Mouse (Mus musculus) myocyte (in vitro differentiated cells): ENCODE measurements around the gene Mrgbp. TPM values are rescaled to one million over a fixed set of nuclear protein-coding genes. Genes with fewer than 3 reads are reported as not detected.

ENCODE experiments used
- H3K27me3 ChIP-seq: one replicate; pipeline ENCODE4 v1.6.1; 2011; ENCODE audit not compliant: control insufficient read depth, insufficient read depth, insufficient read length
- H3K36me3 ChIP-seq: one replicate; pipeline ENCODE4 v1.6.1; 2011; ENCODE audit not compliant: control insufficient read depth, insufficient read depth
- H3K4me2 ChIP-seq: one replicate; pipeline ENCODE4 v1.6.1; 2011; ENCODE audit warnings: low read depth, control low read depth
- H3K4me3 ChIP-seq: one replicate; pipeline ENCODE4 v1.5.1; 2011; ENCODE audit warnings: mild to moderate bottlenecking, control low read depth, moderate library complexity
- H3K79me2 ChIP-seq: one replicate; pipeline ENCODE4 v1.6.1; 2011; ENCODE audit not compliant: control insufficient read depth, insufficient read depth
- H3ac ChIP-seq: one replicate; pipeline ENCODE4 v1.6.1; 2011; ENCODE audit not compliant: control insufficient read depth, insufficient read length
- CEBPB ChIP-seq: IDR thresholded peaks from 2 replicates; pipeline ENCODE4 v1.6.1; 2011; ENCODE audit warnings: mild to moderate bottlenecking, moderate library complexity; ENCODE audit not compliant: poor library complexity, insufficient read depth, severe bottlenecking
- E2F4 ChIP-seq: IDR thresholded peaks from one replicate; pipeline ENCODE4 v1.6.1; 2011; ENCODE audit warnings: mild to moderate bottlenecking, control low read depth, moderate library complexity; ENCODE audit not compliant: insufficient read depth
- MAX ChIP-seq: IDR thresholded peaks from one replicate; pipeline ENCODE4 v1.6.1; 2011; ENCODE audit warnings: low read depth, mild to moderate bottlenecking, control low read depth
- MYOD1 ChIP-seq, 3 experiments: IDR thresholded peaks; one replicate each; pipeline ENCODE4 v1.6.1; 2011; ENCODE audit warnings: control low read depth in 2 of 3, low read depth in 2 of 3, mild to moderate bottlenecking in 2 of 3, moderate library complexity in 1 of 3; ENCODE audit not compliant: insufficient read length in 2 of 3, control insufficient read depth in 1 of 3
- MYOG ChIP-seq, 3 experiments: IDR thresholded peaks; one replicate each; pipeline ENCODE4 v1.6.1; 2011; ENCODE audit warnings: control low read depth in 2 of 3, low read depth in 2 of 3, mild to moderate bottlenecking in 2 of 3; ENCODE audit not compliant: insufficient read length in 2 of 3, control insufficient read depth in 1 of 3, insufficient read depth in 1 of 3
- POLR2A ChIP-seq: IDR thresholded peaks from one replicate; pipeline ENCODE4 v1.6.1; 2011; ENCODE audit warnings: low read depth, mild to moderate bottlenecking, control low read depth, moderate library complexity; ENCODE audit not compliant: insufficient read length
- POLR2AphosphoS2 ChIP-seq: IDR thresholded peaks from one replicate; pipeline ENCODE4 v1.6.1; 2011; ENCODE audit warnings: low read depth, control low read depth; ENCODE audit not compliant: insufficient read length
- REST ChIP-seq: IDR thresholded peaks from one replicate; pipeline ENCODE4 v1.6.1; 2011; ENCODE audit warnings: mild to moderate bottlenecking, control low read depth, moderate library complexity; ENCODE audit not compliant: insufficient read depth, insufficient read length
- SRF ChIP-seq: IDR thresholded peaks from one replicate; pipeline ENCODE4 v1.6.1; 2011; ENCODE audit warnings: low read depth; ENCODE audit not compliant: control insufficient read depth, insufficient read length
- TCF12 ChIP-seq: IDR thresholded peaks from one replicate; pipeline ENCODE4 v1.6.1; 2011; ENCODE audit warnings: mild to moderate bottlenecking, control low read depth; ENCODE audit not compliant: poor library complexity, insufficient read depth, severe bottlenecking
- TCF3 ChIP-seq: IDR thresholded peaks from one replicate; pipeline ENCODE4 v1.6.1; 2011; ENCODE audit warnings: low read depth, control low read depth; ENCODE audit not compliant: insufficient read length
- USF1 ChIP-seq: IDR thresholded peaks from one replicate; pipeline ENCODE4 v1.6.1; 2011; ENCODE audit warnings: low read depth, mild to moderate bottlenecking, control low read depth, moderate library complexity
- polyA plus RNA-seq: library from polyadenylated mRNA; unstranded; fragments of >200 nt; fragmentation: generic; extraction: Trizol; gene quantifications from one replicate; pipeline ENCODE4 v1.2.1, GENCODE M21; 2012; ENCODE audit warnings: missing spikeins

Gene Mrgbp
- polyA plus RNA-seq, 1 experiment, result 17.9 TPM

DNA sequence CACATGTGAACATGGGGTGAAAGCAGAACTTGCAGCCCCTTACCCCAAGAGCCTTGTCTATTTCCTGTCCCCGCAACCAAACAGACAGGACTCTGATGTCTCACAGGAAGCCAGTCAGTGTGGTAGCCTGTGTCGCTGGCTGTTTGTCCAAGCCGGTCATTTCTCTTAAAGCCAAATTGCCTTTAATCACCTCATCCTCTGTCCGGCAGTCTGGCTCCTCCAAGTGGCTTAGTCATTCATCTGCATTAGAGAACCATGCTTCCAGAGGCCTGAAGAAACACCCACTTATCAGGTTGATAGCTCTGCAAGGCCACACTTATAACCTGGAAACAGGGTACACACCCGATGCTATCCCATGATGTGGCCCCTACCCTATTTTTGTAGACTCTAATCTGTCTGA lies 19.0 kb upstream of the Mrgbp start:
- no peak overlapping the region for H3ac ChIP-seq
- no peaks in the 10 kb centered on the region for H3K79me2 ChIP-seq
- no peak overlapping the region for H3K4me2 ChIP-seq
- TF ChIP-seq POLR2A (no peak), SRF (no peak), REST (no peak), MAX (no peak), USF1 (no peak), TCF3 (no peak), TCF12 (no peak), MYOG (IDR thresholded peaks at IDR 0.05; ENCODE audit: control insufficient read depth in 1 of 3, insufficient read depth in 1 of 3, insufficient read length in 2 of 3, low read depth in 2 of 3) (no peak), POLR2AphosphoS2 (no peak), CEBPB (no peak), MYOD1 (IDR thresholded peaks at IDR 0.05; ENCODE audit: control insufficient read depth in 1 of 3, insufficient read length in 2 of 3, low read depth in 2 of 3) (no peak), E2F4 (no peak)
- no peaks in the 10 kb centered on the region for H3K36me3 ChIP-seq
- no peak overlapping the region for H3K4me3 ChIP-seq
- H3K27me3 ChIP-seq, result peaks cover 49% of the 10 kb centered on the region

DNA sequence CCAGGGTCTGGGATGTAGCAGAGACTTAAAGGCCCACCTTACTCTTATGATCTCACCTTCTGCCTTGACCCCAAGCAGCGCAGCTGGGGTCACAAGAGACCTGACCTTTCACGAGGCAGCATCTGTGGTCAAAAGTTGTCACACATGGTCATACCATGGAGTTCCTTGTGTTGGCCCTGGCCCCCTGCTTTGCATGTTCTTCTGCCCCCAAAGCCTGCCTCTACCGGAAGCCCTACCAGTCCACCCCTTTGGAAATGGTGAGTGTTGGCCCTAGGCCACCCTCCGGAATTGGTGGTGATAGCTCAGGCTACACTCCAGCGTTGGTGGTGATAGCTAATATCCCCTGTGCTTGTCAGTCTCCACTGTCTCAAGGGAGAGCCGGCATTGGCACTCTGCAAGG lies 17.8 kb upstream of the Mrgbp start:
- no peak overlapping the region for H3ac ChIP-seq
- TF ChIP-seq REST (no peak), CEBPB (no peak), TCF3 (no peak), MAX (no peak), POLR2A (no peak)
- no peak overlapping the region for H3K4me3 ChIP-seq
- H3K79me2 ChIP-seq, result no peaks in the 10 kb centered on the region
- no peak overlapping the region for H3K4me2 ChIP-seq
- H3K36me3 ChIP-seq, result no peaks in the 10 kb centered on the region
- peaks cover 54% of the 10 kb centered on the region for H3K27me3 ChIP-seq

DNA sequence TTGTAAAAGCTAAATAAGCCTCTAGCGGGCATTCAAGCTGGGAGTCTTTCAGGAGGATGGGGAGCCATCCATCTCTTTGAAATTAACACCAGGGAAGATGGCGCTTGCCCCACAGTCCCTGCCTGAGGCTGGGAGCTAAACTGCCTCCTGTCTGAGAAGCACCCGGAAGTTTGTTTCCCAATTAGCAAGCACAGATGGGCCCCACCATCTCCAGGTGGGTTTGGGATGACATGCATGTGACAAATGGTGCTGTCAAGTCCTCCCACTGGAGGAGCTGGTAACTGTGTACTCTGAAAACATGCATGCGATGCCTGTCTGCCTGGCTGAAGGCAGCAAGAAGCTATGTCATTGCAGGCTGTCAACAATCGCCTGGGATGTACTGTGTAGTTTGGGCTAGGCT lies 17.3 kb upstream of the Mrgbp start:
- no peaks in the 10 kb centered on the region for H3K36me3 ChIP-seq
- peaks cover 60% of the 10 kb centered on the region for H3K27me3 ChIP-seq
- H3ac ChIP-seq, result no peak overlapping the region
- H3K4me3 ChIP-seq, result no peak overlapping the region
- TF ChIP-seq MAX (no peak), MYOD1 (IDR thresholded peaks at IDR 0.05; ENCODE audit: control insufficient read depth in 1 of 3, insufficient read length in 2 of 3, low read depth in 2 of 3) (no peak), MYOG (IDR thresholded peaks at IDR 0.05; ENCODE audit: control insufficient read depth in 1 of 3, insufficient read depth in 1 of 3, insufficient read length in 2 of 3, low read depth in 2 of 3) (no peak), USF1 (no peak), CEBPB (no peak), POLR2A (no peak), E2F4 (no peak), TCF12 (no peak), TCF3 (no peak), SRF (no peak), POLR2AphosphoS2 (no peak), REST (no peak)
- H3K4me2 ChIP-seq, result no peak overlapping the region
- H3K79me2 ChIP-seq, result no peaks in the 10 kb centered on the region

DNA sequence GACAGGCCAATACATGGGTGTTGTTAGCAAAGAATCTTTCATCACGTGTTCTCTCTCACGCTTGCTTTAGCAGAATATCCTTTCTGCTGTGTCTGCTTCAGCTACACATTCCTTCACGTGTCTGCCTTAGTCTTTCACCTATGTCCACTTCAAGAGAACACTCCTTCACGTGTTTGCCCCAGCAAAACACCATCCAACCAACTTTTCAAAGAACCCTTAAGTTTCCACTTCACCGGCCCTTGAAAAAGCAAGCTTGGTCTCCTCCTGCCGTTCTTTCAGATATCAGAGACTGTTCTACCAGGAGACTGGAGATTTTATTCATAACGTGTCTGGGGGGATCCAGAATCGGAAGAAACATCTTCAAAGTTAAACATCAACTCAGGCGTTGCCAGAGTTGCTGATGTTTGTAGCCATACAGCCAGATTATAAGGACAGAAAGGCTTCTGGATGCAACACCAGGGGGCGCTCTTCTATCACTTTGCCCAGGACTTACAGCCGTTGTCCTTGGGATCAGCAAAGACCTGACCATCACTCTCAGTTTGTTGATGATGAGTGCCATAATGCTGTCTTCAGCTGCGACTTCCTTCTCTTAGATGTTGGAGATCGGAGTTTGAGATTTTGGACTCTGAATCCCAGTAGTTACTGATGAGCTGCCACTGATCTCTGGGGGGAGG lies 14.7 kb upstream of the Mrgbp start:
- no peak overlapping the region for H3K4me3 ChIP-seq
- H3K4me2 ChIP-seq, result no peak overlapping the region
- peaks cover 76% of the 10 kb centered on the region for H3K27me3 ChIP-seq
- H3ac ChIP-seq, result no peak overlapping the region
- TF ChIP-seq MAX (no peak), CEBPB (no peak), REST (no peak), TCF3 (no peak), MYOG (IDR thresholded peaks at IDR 0.05; ENCODE audit: control insufficient read depth in 1 of 3, insufficient read depth in 1 of 3, insufficient read length in 2 of 3, low read depth in 2 of 3) (no peak), MYOD1 (IDR thresholded peaks at IDR 0.05; ENCODE audit: control insufficient read depth in 1 of 3, insufficient read length in 2 of 3, low read depth in 2 of 3) (no peak), TCF12 (no peak), SRF (no peak), POLR2A (no peak), USF1 (no peak), E2F4 (no peak), POLR2AphosphoS2 (no peak)
- no peaks in the 10 kb centered on the region for H3K36me3 ChIP-seq
- no peaks in the 10 kb centered on the region for H3K79me2 ChIP-seq

DNA sequence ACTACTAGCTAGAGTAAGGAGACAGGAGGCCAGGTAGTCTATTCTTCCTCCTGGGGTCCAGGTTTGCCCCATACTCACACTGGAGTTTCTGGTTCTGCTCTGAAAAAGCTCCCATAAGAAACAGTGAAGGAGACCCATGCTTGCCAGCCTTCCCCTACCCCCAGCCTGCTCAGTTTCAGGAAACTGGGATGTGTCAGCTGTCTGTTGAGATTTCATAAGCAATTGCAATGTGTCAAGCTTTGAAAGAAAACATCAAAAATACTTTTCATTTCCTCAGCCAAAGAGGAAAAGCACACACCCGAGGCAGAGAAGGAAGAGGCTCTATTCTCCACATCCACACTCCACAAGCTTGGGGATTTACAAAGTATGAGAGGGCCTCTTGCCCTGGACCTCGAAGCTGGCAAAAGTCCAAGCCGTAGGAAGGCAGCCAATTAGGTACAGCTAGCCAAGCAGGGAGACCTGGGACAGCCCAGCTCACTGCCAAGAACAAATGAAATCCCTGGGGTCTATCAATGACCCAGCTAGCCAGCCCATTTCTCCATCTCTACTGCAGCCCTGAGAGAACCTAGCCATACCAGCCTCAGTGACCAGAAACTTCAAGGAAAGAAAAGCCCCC lies 12.0 kb upstream of the Mrgbp start:
- no peaks in the 10 kb centered on the region for H3K36me3 ChIP-seq
- H3K27me3 ChIP-seq, result peaks cover 55% of the 10 kb centered on the region
- H3K4me2 ChIP-seq, result no peak overlapping the region
- no peak for TF ChIP-seq MYOD1 (IDR thresholded peaks at IDR 0.05; ENCODE audit: control insufficient read depth in 1 of 3, insufficient read length in 2 of 3, low read depth in 2 of 3)
- TF ChIP-seq SRF, result no peak
- no peak for TF ChIP-seq POLR2A
- no peak for TF ChIP-seq REST
- H3K79me2 ChIP-seq, result no peaks in the 10 kb centered on the region
- no peak overlapping the region for H3K4me3 ChIP-seq
- H3ac ChIP-seq, result no peak overlapping the region
